Mouse (Mus musculus) ES-E14 (cell line): Measurements from ENCODE around the gene Fermt3. TPM values are rescaled to one million over a fixed set of nuclear protein-coding genes. Genes with fewer than 3 reads are reported as not detected.
A peak's percentile ranks its signal among the peaks of the same experiment; 100 is the strongest.

ENCODE experiments used
- DNase-seq: peaks from one replicate; pipeline ENCODE4 v3.0.0-alpha.2; 2013; ENCODE audit warnings: low read depth, low spot score
- H3K27ac ChIP-seq: 2 replicates; pipeline ENCODE4 v1.5.1; 2012; ENCODE audit warnings: low read depth, mild to moderate bottlenecking, low read length, moderate library complexity, mixed read lengths; ENCODE audit not compliant: poor library complexity, insufficient read depth, severe bottlenecking
- H3K36me3 ChIP-seq: 2 replicates; pipeline ENCODE4 v1.6.1; 2012; ENCODE audit warnings: mild to moderate bottlenecking, low read length, moderate library complexity, mixed read lengths; ENCODE audit not compliant: control insufficient read depth, poor library complexity, insufficient read depth, severe bottlenecking
- H3K4me1 ChIP-seq, 2 experiments: fragments of 150-350 bp in 1 of 2; sonication (generic) in 1 of 2; 2 replicates each; pipeline ENCODE4 v1.6.1; 2012; ENCODE audit warnings: low read length in 2 of 2, mild to moderate bottlenecking in 1 of 2, mixed read lengths in 1 of 2; ENCODE audit not compliant: control insufficient read depth in 2 of 2, insufficient read depth in 2 of 2, poor library complexity in 1 of 2
- H3K4me3 ChIP-seq, 2 experiments: fragments of 150-350 bp in 1 of 2; sonication (generic) in 1 of 2; 2 replicates each; pipeline ENCODE4 v1.5.1; 2012; ENCODE audit warnings: low read length in 2 of 2, low read depth in 1 of 2, mild to moderate bottlenecking in 1 of 2, mixed read lengths in 1 of 2; ENCODE audit not compliant: insufficient read depth in 1 of 2, poor library complexity in 1 of 2, severe bottlenecking in 1 of 2
- H3K9ac ChIP-seq: 2 replicates; pipeline ENCODE4 v1.6.1; 2012; ENCODE audit warnings: low read depth, mild to moderate bottlenecking, low read length, mixed read lengths; ENCODE audit not compliant: poor library complexity, insufficient read depth, severe bottlenecking
- H3K9me3 ChIP-seq: fragments of 150-350 bp; sonication (generic); 2 replicates; pipeline ENCODE4 v1.6.1; 2012; ENCODE audit warnings: low read depth, mild to moderate bottlenecking, low read length; ENCODE audit not compliant: control insufficient read depth, insufficient read depth
- CHD2 ChIP-seq: IDR thresholded peaks from 2 replicates; pipeline ENCODE4 v1.6.1; 2014; ENCODE audit warnings: mild to moderate bottlenecking, low read depth, low read length, inconsistent platforms
- HCFC1 ChIP-seq: IDR thresholded peaks from 2 replicates; pipeline ENCODE4 v1.6.1; 2012; ENCODE audit warnings: low read length, inconsistent platforms, borderline replicate concordance; ENCODE audit not compliant: insufficient read depth
- MAFK ChIP-seq: IDR thresholded peaks from 2 replicates; pipeline ENCODE4 v1.6.1; 2014; ENCODE audit warnings: mild to moderate bottlenecking, low read depth, low read length, inconsistent platforms; ENCODE audit not compliant: insufficient read depth
- ZC3H11A ChIP-seq: IDR thresholded peaks from 2 replicates; pipeline ENCODE4 v1.6.1; 2012; ENCODE audit warnings: low read depth, mild to moderate bottlenecking, inconsistent platforms, low read length, borderline replicate concordance
- ZNF384 ChIP-seq: IDR thresholded peaks from 2 replicates; pipeline ENCODE4 v1.6.1; 2012; ENCODE audit warnings: low read depth, low read length, inconsistent platforms
- in situ Hi-C, 2 experiments: fragments of 600-800 bp; cut with MboI; formaldehyde crosslinking; loops; one replicate each; pipeline ENCODE4 v1.15.1; 2025; ENCODE audit warnings: low sequenced_read_pairs in 2 of 2, inconsistent platforms in 1 of 2; ENCODE audit not compliant: unreplicated experiment in 2 of 2
- total RNA-seq: library from RNA; depleted of rRNA; stranded (reverse); fragments of 300-350 nt; gene quantifications from 2 replicates; pipeline ENCODE4 v1.2.3, GENCODE M21; 2012

Gene Fermt3
- total RNA-seq, 1 experiment, result 2.6 TPM

GRCm38 (mm10) chr19:6980381-6981093 lies 38.7 kb downstream of the Fermt3 start, which contains the start of gene Fkbp2:
Gene Fkbp2, minus strand, starts transcription at chr19:6980501.
- no peaks in the 10 kb centered on the region for H3K9me3 ChIP-seq
- H3K4me3 ChIP-seq, result peak within 1 kb of the TSS; percentile 80 to 93
- in situ Hi-C loops, result no loop called here
- peak within 1 kb of the TSS; percentile 97 for H3K9ac ChIP-seq
- peak within 1 kb of the TSS; percentile 90 for H3K27ac ChIP-seq
- no peak for TF ChIP-seq ZNF384
- TF ChIP-seq CHD2, result 0 out of 2 replicates have a peak, but pooled peaks have one; percentile 33
- TF ChIP-seq MAFK, result no peak
- no peak for TF ChIP-seq HCFC1
- TF ChIP-seq ZC3H11A, result no peak
- peaks cover 42% of the 10 kb centered on the region for H3K36me3 ChIP-seq
- H3K4me1 ChIP-seq, result peaks cover 3 to 15% of the 10 kb centered on the region in 2 experiments; a peak in 3 of 4 replicates
- peak; percentile 98 for DNase-seq

GRCm38 (mm10) chr19:6979486-6980380 lies 39.5 kb downstream of the Fermt3 start:
- Histone ChIP-seq H3K9ac (peak overlapping the region; percentile 97), H3K9me3 (no peaks in the 10 kb centered on the region), H3K36me3 (peaks cover 39% of the 10 kb centered on the region), H3K4me3 (peak overlapping the region; percentile 80 to 93), H3K27ac (peak overlapping the region; percentile 90), H3K4me1 (peaks cover 3 to 13% of the 10 kb centered on the region in 2 experiments; a peak in 3 of 4 replicates)
- DNase-seq, result peak; percentile 100
- no peak for TF ChIP-seq ZC3H11A
- TF ChIP-seq ZNF384, result no peak
- TF ChIP-seq MAFK, result no peak
- no peak for TF ChIP-seq CHD2
- TF ChIP-seq HCFC1, result no peak
- in situ Hi-C loops, result no loop called here

DNA sequence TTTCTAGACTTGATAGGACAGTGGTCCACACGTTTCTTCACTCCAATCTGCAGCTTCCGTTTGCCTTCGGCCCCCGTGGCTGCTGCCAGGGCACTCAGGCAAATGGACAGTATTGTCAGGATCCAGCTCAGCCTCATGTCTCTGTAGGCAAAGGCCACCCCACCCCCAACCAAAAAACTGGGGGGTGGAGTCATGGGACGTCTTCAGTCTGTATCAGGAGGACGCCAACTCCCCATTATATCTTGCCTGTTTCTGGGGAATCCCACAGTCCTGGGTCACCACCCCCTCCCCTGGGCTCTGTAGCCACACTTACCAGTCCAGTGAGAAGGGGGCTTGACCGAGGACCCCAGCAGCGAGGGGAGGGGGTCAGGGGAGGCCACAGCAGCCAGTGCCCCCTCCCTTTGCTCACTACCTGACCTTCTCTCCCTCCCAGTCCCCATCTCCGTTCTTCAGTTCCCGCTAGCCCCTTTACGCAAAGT lies 40.2 kb downstream of the Fermt3 start:
- no peak for DNase-seq
- Histone ChIP-seq H3K4me1 (peaks cover 3 to 13% of the 10 kb centered on the region in 2 experiments; a peak in 3 of 4 replicates), H3K9me3 (no peaks in the 10 kb centered on the region), H3K9ac (peak overlapping the region; percentile 72), H3K4me3 (peak overlapping the region; percentile 80 to 93), H3K36me3 (peaks cover 35% of the 10 kb centered on the region), H3K27ac (peak overlapping the region; percentile 35)
- in situ Hi-C loops, result no loop called here
- TF ChIP-seq HCFC1, result no peak
- TF ChIP-seq MAFK, result no peak
- no peak for TF ChIP-seq CHD2
- no peak for TF ChIP-seq ZNF384
- TF ChIP-seq ZC3H11A, result no peak

GRCm38 (mm10) chr19:6978639-6978974 lies 40.7 kb downstream of the Fermt3 start:
- Histone ChIP-seq H3K4me1 (peaks cover 5 to 16% of the 10 kb centered on the region in 2 experiments), H3K36me3 (peaks cover 32% of the 10 kb centered on the region), H3K9ac (no peak overlapping the region; the same call in 1 of the 2 replicates), H3K27ac (no peak overlapping the region), H3K9me3 (no peaks in the 10 kb centered on the region), H3K4me3 (peak overlapping the region; percentile 80 to 93; a peak in 2 of 4 replicates)
- in situ Hi-C loops, result no loop called here
- no peak for TF ChIP-seq ZNF384
- no peak for TF ChIP-seq MAFK
- TF ChIP-seq HCFC1, result no peak
- no peak for TF ChIP-seq ZC3H11A
- no peak for TF ChIP-seq CHD2
- DNase-seq, result no peak
